Mouse (Mus musculus) gastrocnemius, adult 18-20 months (tissue): ENCODE measurements at regions not wholly inside any gene's neighbourhood (a gene's known extent, or its start where the extent isn't known, plus 50 kb on each side); places are given as distances from the start of the nearest gene placed in this dataset.

Experiments used
- DNase-seq: peaks from one replicate; pipeline ENCODE4 v3.0.0; 2021; ENCODE audit warnings: low spot score

GRCm38 (mm10) chr7:70756676-70757075 is 390.1 kb upstream of the Nr2f2 start:
- DNase-seq = no peak

- no peak for DNase-seq
Measured at GRCm38 (mm10) chr7:70754826-70755225, 388.3 kb upstream of the Nr2f2 start.

GRCm38 (mm10) chr7:70752802-70753218 is 386.3 kb upstream of the Nr2f2 start:
- no peak for DNase-seq

DNA sequence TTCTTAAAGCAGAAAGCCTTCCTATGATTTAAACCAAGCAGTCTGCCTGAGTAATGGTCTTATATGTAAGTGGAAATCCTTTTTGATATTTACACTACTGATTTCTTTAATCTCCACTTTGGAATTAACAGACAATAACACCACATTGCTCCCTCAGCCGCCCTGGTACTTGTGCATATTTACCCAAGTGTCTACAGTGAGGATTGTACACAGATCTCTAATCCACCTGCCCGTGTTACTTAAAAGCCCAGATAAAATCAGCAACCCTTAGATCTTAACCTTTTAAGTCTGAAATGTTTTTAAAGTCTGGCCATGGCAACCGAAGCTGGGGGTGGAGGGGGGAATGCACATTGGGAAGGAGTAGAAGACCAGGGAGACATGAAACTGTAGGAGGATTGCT is 382.3 kb upstream of the Nr2f2 start:
- no peak for DNase-seq

DNA sequence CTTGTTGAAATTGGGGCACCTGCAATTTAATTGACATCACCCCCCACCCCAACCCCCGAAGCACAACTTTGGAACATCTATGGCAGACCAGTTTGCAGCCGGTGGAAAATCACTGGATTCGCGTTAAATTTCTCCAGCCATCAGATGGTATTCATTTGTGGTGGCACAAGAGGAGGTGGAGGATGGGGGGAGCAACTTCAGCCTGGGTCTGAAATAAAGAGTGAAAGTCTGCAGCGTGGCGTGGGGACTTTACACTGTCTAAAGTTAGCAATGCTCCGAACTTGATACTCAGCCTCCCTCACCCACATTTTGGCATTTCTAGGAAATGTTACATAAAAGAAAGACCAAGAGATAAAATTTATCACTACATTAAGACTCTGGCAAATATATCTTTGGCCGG is 381.8 kb upstream of the Nr2f2 start:
- DNase-seq = no peak

DNA sequence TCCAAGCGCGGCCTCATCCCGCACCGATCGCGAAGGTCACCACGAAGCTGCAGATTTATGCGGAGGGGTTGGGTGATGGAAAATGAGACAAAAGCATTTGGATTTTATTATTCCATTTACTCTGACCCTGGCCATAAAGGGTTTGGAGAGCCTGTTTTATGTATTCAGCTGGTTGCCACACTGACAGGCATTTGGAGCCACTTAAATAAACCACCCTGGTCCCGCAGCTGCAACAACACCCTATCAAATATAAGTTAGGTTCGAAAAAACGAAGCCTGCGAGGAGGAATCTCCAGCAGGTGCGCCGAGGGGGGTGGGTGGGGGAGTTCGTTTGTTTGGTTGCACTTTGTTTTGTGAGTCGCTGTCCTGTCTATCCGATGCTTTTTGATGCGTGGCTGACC is 377.8 kb upstream of the Nr2f2 start:
- no peak for DNase-seq

DNA sequence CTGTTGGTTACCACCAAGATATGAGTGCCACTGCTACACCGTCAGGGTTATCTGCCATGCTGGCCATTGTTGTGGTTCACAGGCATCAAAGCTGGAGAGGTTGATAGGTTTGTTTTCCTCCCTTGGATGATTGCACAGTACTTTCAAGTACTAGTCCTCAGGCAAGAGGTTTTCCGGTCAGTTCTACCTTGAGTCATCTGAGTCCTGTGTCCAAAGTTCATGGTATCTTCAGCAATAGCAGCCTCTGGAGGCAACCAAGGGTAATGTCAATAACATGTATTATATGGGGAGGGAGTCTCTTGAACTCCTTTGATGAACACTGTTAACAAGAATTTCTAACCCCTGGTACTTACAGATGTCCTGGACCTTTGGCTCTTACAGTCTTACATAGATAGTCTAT is 369.1 kb upstream of the Nr2f2 start:
- DNase-seq = no peak

GRCm38 (mm10) chr7:70733501-70733900 is 367.0 kb upstream of the Nr2f2 start:
- DNase-seq = no peak

DNA sequence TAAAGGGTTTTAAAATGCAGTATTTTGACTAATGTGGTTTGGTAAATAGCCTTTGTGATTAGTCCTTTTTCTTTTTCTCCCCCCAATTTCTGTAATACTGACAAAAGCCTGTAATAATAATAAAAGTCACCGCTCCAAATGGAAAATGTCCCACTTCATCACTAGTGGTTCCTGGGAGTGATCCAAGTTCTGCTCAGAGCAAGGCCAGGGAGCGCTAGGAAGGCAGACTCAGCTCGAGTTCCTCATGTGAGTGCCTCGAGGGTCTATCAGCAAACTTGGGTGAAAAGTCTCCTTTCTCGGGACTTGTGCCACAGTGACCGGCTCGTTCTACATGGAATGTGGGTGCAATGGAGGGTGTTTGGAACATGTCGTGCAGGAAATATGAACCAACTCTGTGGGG is 363.4 kb upstream of the Nr2f2 start:
- DNase-seq = no peak

DNA sequence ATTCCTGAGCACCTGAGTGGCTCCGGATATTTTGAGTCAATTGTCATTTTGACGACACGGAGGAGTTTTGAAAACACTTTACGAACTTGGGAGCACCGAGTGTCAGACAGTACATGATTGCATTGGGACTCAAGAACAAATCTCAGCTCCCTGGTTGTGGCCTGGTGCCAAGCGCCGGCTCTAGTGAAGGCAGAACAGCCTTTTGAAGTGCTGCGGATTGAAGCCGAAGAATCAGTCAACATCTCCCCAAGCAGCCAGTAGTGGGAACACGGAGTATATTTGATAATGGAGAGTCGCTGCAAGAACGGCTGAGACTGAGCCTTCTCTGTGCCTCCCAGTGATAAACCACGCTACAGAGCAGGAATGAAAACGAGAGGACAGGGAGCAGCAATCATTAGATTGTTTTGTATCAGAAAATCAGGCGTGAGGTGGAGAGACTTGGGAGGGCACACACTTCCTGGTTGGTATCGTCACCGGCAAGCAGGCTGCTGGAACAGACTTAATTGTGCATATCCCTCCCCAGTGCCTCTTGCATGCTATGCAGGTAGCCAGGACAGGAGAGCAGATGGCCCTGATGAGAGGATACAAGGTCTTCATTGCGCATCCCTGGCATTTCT is 351.7 kb upstream of the Nr2f2 start:
- no peak for DNase-seq

DNA sequence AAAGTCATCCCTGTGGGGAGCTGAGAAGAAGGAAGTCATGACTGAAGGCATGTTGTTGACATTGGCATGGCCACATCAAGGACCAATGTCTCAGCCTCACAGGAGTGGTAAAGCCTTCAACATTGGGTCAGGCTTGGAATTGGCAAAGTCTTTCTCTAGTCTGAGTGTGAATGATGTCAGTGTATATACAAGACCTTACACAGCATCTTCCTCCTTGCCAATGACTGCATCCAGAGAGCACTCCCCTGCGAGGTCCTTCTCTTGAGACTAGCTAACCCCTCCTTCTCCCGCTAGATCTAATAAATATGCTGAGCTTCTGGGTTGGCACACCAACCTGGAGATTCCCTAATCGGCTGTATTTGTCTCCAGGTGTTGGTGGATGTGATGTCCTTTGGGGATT is 351.1 kb upstream of the Nr2f2 start:
- DNase-seq = no peak

DNA sequence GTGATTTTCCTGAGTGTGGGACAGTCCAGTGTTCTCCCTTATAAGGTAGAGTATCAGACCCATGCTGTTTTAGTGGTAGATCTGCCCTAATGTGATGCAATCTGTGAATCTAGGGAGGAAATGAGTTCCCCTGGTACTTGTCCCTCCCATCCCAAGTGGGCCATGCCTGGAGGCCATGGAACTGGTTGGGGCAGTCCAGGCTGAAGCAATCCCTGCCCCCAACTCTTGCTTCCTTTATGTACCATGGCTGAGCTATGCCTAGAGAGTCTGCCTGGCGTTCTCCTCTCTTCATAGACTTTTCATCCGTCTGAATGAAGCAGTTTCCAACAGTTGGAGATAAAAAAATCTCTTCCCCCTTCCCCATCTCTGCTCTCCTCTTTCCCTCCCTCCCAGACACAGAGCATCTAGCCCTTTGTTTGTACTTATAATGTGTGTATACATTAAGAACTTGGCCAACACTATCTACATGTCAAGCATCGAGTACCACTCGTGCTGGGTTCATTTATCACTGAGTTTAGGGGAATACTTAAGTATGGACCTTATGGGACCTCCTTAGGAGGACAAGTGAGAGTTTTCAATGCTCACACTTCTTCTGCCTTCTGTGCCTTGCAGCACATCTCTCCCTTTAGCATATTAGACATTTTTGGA is 350.4 kb upstream of the Nr2f2 start:
- no peak for DNase-seq

- no peak for DNase-seq
Measured at GRCm38 (mm10) chr7:70712141-70712540, 345.6 kb upstream of the Nr2f2 start.

DNA sequence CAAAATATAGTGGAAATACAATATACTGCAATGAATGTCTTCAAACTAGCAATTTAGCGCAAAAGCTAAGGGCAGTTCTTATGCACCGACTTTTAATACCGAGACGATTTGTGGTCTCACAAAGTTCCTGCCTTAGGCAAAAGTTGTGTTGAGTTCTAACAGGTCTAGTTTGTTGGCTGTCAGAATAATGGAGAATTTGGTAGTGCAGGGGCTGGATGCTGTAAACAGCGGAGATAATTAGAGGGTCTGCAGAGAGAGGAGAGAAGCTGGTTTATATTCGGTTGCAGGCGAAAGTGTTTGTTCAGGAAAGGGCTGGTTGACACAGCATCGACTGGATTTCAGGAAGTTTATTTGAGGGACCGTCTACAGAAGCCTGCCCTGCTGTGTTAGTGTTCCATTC is 339.7 kb upstream of the Nr2f2 start:
- no peak for DNase-seq

DNA sequence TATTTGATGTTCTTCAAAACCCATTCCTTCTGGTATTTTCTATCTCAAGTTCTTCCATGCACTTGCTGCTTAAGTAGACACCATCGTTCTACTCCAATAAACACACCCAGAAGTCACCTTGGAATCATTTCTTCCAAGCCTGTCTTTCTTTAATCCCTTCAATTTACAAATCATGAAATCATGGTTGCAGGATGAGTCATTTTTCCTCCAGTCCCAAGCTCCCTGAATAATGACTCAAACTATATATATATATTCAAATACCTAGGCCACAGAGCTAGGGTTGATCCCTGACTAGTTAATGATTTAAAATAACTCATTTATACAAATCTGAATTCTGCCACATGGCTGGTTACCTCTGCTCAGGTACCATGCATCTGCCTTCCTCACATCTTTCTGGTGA is 337.2 kb upstream of the Nr2f2 start:
- DNase-seq = no peak

DNA sequence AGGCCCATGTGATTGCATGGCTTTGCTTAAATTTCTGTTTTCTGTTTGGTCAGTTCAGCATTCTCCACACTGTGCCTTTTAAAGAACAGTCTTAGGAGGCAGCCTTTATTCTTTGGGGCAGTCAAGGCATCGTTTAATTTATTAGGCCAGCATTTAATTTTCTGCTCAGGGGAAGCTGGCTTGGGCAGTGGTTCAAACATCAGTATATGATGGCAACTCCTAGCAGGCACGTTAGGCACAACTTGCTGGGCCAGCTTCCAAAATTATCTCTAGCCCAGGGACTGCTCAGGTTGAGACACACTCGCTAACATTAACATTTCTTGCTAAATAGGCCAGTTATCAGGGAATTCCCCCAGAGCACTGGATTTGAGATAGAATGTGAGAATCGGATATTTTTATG is 333.9 kb upstream of the Nr2f2 start:
- DNase-seq = no peak

GRCm38 (mm10) chr7:70699391-70699790 is 332.9 kb upstream of the Nr2f2 start:
- no peak for DNase-seq

DNA sequence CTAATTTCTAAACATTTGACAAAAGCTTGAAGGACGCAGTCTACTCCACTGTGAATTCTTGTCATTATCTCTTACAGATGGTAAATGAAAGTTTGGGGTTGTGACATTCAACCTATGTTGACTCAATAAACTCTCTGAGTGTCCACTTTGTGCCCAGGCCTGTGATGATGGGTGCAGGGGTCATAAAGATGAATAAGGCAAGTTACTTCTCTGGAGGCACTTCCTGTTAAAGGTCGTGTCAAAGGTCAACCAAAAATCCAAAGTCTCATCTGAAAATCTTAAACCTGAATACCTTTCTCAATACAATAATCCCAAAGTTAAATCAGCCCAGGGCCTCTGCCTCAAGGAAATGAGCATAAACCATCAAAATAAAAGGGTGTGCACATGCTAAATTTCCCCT is 332.5 kb upstream of the Nr2f2 start:
- DNase-seq = no peak

- DNase-seq = no peak
Measured at GRCm38 (mm10) chr7:70692160-70692559, 325.6 kb upstream of the Nr2f2 start.

DNA sequence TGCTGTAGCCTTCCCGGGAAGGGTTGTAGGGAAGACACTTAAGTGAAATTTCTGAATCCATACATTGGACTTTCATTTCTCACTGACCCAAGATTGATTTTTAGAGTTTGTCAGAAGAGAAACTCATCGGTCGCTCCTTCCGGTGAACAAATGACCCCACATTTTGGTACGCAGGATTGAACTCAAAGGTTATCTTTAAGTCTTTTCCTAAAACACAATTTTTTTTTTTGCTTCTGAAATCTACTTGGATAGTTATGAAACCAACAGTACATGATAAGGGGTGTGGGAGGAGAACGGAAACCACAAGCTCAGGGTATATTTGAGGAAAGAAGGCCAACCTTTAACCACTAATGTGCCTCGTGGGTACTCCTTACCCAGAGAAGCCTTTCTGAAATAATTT is 324.3 kb upstream of the Nr2f2 start:
- DNase-seq = no peak

- no peak for DNase-seq
Measured at GRCm38 (mm10) chr7:70669065-70669464, 302.5 kb upstream of the Nr2f2 start.

DNA sequence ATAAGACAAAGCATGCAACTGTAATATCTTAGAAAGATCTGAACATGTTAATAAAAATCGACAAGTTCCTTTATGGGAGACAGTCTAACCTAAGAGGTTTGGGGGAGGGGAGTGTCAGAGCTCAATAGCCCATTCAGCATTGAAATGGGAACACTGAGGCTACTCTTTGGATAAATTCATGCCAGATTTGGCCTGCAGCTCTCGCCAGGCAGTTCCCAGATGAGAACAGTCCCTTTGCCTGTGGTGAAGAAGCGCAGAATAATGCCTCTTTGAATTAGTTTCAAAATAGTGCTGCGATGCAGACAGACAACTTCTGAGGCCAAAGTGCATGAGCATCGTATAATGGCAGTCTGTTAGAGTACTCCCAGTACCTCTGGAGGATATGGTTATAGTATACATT is 293.6 kb upstream of the Nr2f2 start:
- DNase-seq = no peak

DNA sequence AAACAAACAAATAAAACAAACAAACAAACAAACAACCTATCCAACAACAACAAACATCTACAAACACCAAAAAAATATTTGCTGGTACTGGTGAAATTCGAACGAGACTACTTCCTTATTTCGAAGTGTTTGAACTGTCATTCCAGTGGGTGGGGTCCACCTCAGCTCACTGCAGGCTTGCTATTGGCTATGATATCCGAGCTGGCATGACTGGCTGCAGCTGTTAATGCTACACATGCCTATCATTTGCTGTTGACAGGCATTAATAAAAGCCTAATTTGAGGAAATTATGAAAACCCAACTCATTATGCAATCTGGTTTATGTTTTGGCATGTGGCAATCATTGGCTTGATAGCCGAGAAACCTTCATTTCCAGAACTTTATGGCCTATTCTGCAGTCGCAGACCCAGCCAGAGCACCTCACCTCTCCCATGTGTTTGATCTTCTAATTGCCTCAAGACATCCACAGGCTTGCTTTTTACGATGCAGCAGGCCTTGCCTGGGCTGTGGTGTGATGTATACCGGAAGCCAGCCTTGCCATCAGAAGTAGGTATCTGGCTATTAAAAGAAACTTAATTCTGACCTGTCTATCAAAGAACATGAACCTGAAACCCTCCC is 283.3 kb upstream of the Nr2f2 start:
- no peak for DNase-seq
